Mouse (Mus musculus) cerebellum, adult 11 months (tissue): ENCODE measurements around the gene Rpl9-ps1.

Source experiments
- DNase-seq: peaks from one replicate; pipeline ENCODE4 v3.0.0; 2022

Gene Rpl9-ps1

GRCm38 (mm10) chr11:83619037-83619436 is 26.4 kb downstream of the Rpl9-ps1 start:
- DNase-seq, result no peak

DNA sequence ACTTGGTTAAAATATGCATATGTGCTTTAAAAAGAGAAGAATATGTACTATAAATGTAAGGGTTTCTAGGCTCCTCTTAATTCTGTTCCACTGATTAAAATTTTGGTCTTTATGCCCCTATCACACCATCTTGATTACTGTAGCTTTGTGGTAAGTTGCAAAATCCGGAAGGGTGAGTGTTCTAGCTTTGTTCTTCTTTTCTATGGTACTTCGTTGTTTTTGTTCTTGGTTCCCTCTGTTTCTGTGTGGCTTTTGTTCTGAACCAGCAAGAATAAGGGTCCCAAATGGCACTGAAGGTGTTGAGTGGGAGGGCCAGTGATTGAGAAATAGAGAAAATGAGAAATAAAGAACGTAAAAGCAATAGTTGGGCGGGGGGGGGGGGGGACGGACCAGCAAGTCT is 27.2 kb downstream of the Rpl9-ps1 start:
- DNase-seq, result no peak

DNA sequence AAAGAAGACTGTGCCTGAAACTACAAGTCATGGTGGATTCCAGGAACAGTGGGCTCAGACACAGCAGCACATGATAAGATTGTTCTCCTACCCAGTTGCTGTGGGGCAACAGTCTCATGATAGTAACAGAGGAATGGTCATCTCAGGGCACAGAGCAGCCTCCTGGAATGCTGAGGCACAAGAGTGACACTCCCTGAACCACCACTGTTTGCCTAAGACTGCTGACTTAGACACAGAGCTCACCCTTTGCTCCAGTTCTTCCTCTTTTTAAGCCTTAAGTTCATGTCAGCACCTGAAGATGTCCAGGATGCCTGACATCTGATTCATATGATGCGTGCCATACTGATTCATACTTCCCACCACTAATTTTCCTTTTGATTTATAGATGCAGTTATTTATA is 28.8 kb downstream of the Rpl9-ps1 start:
- DNase-seq, result no peak

GRCm38 (mm10) chr11:83610900-83611299 is 34.5 kb downstream of the Rpl9-ps1 start:
- DNase-seq, result no peak

GRCm38 (mm10) chr11:83606396-83606795 is 39.0 kb downstream of the Rpl9-ps1 start:
- no peak for DNase-seq

- DNase-seq, result no peak
These were observed 39.9 kb downstream of the Rpl9-ps1 start for GRCm38 (mm10) chr11:83605535-83605934.

DNA sequence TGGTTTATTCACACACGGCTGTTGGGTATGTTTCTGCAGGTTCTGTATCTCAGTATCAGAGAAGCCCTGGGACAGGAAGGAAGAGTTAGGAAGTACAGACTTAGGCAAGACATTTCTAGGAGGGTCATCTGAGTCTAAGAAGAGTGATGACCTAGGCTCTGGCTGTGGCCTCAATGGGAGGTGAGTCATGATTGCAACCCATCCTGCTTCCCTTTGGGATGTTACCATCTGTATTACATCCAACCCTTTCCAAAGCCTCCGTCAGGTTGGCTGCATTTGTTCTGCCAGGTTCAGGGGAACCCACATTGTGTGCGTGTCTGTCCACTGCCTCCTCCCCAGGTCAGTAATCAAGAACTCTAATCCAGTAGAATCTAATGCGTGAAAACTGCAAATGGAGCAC is 40.7 kb downstream of the Rpl9-ps1 start:
- DNase-seq, result no peak

GRCm38 (mm10) chr11:83603399-83603798 is 42.0 kb downstream of the Rpl9-ps1 start:
- DNase-seq, result no peak

DNA sequence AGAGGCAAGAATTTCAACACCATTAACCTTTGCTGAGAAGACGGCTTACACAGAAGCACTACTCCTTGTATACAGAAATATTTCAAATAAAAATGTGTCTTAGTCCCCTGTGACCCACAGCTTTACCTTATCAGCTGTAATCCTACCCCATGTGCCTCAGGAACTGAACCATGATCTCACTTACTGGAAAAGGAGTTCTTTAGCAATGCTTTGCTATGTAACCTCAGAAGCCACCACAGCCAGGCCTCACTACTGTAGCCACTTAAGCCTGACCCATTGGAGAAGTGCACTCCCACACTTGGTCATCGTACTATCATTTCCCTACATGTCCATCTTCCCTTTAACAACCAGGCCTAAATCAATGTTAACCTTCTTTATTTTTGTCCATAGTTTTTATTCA is 44.8 kb downstream of the Rpl9-ps1 start:
- DNase-seq, result no peak

DNA sequence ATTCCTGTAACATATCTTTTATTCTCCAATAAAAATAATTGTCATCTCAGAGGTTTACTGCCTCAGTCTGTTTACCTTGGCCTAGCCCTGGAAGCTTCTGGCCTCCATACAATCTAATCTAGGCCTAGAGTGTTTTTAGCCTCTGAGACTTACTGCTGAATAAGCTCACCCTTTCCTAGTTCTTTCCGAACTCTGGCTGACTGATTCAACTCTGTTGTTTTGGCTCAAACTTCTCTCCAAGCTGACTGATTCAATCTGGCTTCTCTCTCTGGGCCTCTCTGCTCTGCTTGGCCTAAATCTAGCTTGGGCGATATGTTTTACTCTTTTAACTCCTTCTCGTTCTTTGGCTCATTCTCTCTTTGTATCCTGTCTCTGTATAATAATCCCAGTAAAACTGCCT is 46.4 kb downstream of the Rpl9-ps1 start:
- no peak for DNase-seq

DNA sequence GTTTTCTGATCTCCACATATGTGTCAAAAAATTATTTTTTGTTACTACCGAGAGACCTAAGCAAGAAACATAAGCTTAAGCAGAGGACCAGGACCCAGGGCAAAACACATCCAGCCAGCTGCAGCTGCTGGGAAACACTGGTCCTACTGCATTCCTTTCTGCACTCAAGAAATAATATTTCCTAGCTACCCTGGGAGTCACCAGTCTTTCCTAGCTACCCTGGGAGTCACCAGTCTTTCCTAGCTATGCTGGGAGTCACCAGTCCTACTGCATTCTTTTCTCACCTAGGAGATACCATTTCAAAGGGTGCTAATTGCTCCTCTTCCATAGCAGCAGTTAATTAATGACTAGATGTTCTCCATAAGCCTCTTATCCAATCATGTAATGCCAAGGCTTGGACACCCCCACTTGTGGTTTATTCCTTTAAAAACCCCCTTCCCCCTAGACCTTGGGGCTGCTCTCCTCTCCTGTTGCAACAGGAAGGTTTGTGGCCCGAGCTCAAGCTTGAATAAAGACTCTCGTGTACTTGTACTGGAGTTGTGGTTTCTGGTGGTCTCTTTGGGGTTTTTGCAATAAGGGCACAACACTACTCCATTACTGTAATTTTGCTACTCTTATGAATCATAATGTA is 47.1 kb downstream of the Rpl9-ps1 start:
- no peak for DNase-seq

DNA sequence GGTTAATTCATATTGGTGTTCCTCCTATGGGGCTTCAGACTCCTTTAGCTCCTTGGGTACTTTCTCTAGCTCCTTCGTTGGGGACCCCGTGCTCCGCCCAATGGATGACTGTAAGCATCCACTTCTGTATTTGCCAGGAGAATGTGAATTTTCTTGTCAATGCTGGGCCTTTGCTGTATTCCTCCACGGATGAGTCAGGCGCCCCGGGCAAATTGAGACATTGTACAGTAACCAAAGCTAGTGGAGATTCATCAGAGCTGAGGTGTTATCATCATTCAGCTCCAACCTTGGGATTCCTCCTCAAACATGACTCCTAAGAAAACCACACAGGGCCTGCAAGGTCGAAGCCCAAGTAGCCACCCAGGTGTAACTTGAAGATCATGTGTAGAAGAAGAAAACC is 47.6 kb downstream of the Rpl9-ps1 start:
- no peak for DNase-seq

DNA sequence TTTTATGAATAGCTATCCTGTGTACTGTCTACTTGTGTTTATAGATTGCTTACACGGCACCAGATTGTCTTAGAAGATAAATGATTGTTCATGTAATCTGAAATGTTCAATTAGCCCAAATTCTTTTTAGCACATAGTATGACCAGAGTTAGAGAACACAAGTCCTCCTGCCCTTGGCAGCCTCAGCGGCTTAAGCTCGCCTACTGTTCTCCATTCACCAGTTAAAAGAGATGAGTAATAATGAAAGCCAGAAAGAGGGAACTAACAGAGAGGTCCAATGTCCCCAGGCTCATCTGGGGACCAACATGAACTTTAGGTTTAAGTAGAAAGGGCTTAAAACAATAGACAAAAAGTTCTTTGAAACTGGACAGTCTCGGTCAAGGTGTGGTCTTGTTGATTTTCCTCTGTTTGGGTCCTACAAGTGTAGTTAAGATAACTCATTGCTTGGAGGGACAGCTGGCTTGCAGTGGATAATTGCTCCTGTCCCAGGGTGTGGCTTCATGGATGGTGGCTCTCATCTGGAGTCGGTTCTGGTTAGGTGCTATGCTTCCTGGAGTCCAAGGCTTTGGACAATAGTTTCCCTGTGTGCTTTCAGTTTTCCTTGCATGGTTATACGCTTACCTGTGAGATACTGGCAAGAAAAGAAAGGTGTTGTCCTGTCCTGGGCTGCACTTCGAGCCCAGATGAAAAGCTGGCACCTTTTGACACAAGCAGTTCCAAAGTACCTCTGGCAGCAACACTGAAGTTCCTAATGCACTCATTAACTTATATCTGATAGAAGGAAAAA is 49.6 kb downstream of the Rpl9-ps1 start:
- DNase-seq, result no peak
